In the genomic region with DNA sequence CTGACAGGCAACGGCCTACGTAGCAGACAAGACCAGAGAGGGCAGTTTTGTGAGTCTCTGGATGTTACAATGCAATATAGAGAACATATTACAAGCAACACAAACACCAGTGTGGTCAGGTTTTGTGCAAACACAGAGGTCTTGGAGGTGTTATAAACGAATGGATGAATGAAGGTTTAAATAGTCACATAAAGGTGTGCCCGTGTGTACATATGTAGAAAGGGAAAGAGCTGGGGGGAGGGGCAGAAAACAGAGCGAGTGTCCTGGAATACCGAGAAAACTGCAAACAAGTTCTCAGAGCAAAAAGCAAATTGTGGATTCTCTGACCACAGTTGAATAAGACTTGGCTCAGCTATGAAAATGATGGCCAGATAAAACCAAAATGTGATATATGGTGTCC, we compare ENCODE assay signal across 24 mouse cellular contexts.
"Had no signal": no experiment of that assay in that cellular context is flagged by ENCODE, and none has a peak within 500 bp of the region (broad histone marks: within the 10 kb centered on the region; RNA-seq: fewer than 3 reads in every experiment).

No protein-coding gene starts in this region.

- ATAC-seq: hindbrain, postnatal 0 days; intestine, embryonic 16.5 days had no signal

- H3K27ac ChIP-seq: gastrocnemius, adult 2 months; heart, adult 2 months; heart, embryonic 13.5 days; heart, embryonic 15.5 days; hindbrain, embryonic 13.5 days; hindbrain, embryonic 15.5 days; hindbrain, postnatal 0 days; limb, embryonic 13.5 days; limb, embryonic 15.5 days had no signal

- H3K27me3 ChIP-seq: heart, embryonic 13.5 days; heart, embryonic 15.5 days; hindbrain, embryonic 13.5 days; hindbrain, embryonic 15.5 days; limb, embryonic 13.5 days; limb, embryonic 15.5 days had no signal

- H3K4me1 ChIP-seq: heart, embryonic 13.5 days; heart, embryonic 15.5 days; hindbrain, embryonic 13.5 days; hindbrain, embryonic 15.5 days; limb, embryonic 13.5 days; limb, embryonic 15.5 days had no signal

- DNase-seq: gastrocnemius, adult 2 months; gastrocnemius, postnatal 10 days; gastrocnemius, postnatal 25 days; heart, adult 11 months; heart, adult 2 months; heart, postnatal 14 days; heart, postnatal 36 days; kidney, adult 18-20 months; kidney, adult 8-10 months; kidney, postnatal 10 days; kidney, postnatal 25 days; kidney, postnatal 4 days; layer of hippocampus, adult 9-11 months; layer of hippocampus, postnatal 36 days; left cerebral cortex, postnatal 4 days had no signal

- H3K9ac ChIP-seq: heart, embryonic 13.5 days; heart, embryonic 15.5 days; hindbrain, embryonic 13.5 days; hindbrain, embryonic 15.5 days; limb, embryonic 13.5 days; limb, embryonic 15.5 days had no signal

- H3K36me3 ChIP-seq: heart, embryonic 13.5 days; heart, embryonic 15.5 days; hindbrain, embryonic 13.5 days; hindbrain, embryonic 15.5 days; limb, embryonic 13.5 days; limb, embryonic 15.5 days had no signal

- H3K4me3 ChIP-seq: gastrocnemius, adult 2 months; heart, adult 2 months; heart, embryonic 13.5 days; heart, embryonic 15.5 days; hindbrain, embryonic 13.5 days; hindbrain, embryonic 15.5 days; limb, embryonic 13.5 days; limb, embryonic 15.5 days had no signal

- H3K9me3 ChIP-seq: heart, embryonic 13.5 days; heart, embryonic 15.5 days; hindbrain, embryonic 13.5 days; hindbrain, embryonic 15.5 days; limb, embryonic 13.5 days; limb, embryonic 15.5 days had no signal

- H3K4me2 ChIP-seq: heart, embryonic 11.5 days; heart, embryonic 13.5 days; heart, embryonic 15.5 days; hindbrain, embryonic 13.5 days; hindbrain, embryonic 15.5 days; limb, embryonic 13.5 days; limb, embryonic 15.5 days had no signal
